Mouse (Mus musculus) midbrain, postnatal 0 days (tissue): ENCODE data around the gene Catip. TPM values are rescaled to one million over a fixed set of nuclear protein-coding genes. Genes with fewer than 3 reads are reported as not detected.
A peak's percentile ranks its signal among the peaks of the same experiment; 100 is the strongest.

Experiments used
- ATAC-seq: fragments of 200-750 bp; cut with Nextera tagmentation; 2 replicates; pipeline ENCODE4 v1.8.0; 2017; ENCODE audit warnings: moderate number of reproducible peaks, mild to moderate bottlenecking, moderate TSS enrichment, moderate library complexity; ENCODE audit not compliant: low FRiP score
- DNase-seq: peaks from one replicate; pipeline ENCODE4 v3.0.0-alpha.2; 2015; ENCODE audit warnings: low spot score
- H3K27ac ChIP-seq: fragments of 300-500 bp; sonication (generic); 2 replicates; pipeline ENCODE4 v1.5.1; 2014; ENCODE audit warnings: low read depth, mild to moderate bottlenecking, low read length, mixed read lengths
- H3K27me3 ChIP-seq: fragments of 300-500 bp; sonication (generic); 2 replicates; pipeline ENCODE4 v1.6.1; 2014; ENCODE audit warnings: low read length, control low read depth, mixed read lengths; ENCODE audit not compliant: insufficient read depth
- H3K36me3 ChIP-seq: fragments of 300-500 bp; sonication (generic); 2 replicates; pipeline ENCODE4 v1.6.1; 2014; ENCODE audit warnings: low read length, control low read depth, mixed read lengths; ENCODE audit not compliant: insufficient read depth
- H3K4me1 ChIP-seq: fragments of 300-500 bp; sonication (generic); 2 replicates; pipeline ENCODE4 v1.6.1; 2014; ENCODE audit warnings: mild to moderate bottlenecking, control low read depth, antibody characterized with exemption, low read length, mixed read lengths; ENCODE audit not compliant: insufficient read depth
- H3K4me2 ChIP-seq: fragments of 300-500 bp; sonication (generic); 2 replicates; pipeline ENCODE4 v1.6.1; 2014; ENCODE audit warnings: low read depth, mild to moderate bottlenecking, low read length, mixed read lengths; ENCODE audit not compliant: poor library complexity, severe bottlenecking
- H3K4me3 ChIP-seq: fragments of 300-500 bp; sonication (generic); 2 replicates; pipeline ENCODE4 v1.5.1; 2014; ENCODE audit warnings: low read depth, mild to moderate bottlenecking, low read length, moderate library complexity
- H3K9ac ChIP-seq: fragments of 300-500 bp; sonication (generic); replicated peaks from 2 replicates; pipeline ENCODE4 v1.6.1; 2014; ENCODE audit warnings: mild to moderate bottlenecking, low read length, moderate library complexity, mixed read lengths; ENCODE audit not compliant: poor library complexity, severe bottlenecking
- H3K9me3 ChIP-seq: fragments of 300-500 bp; sonication (generic); 2 replicates; pipeline ENCODE4 v1.6.1; 2016; ENCODE audit warnings: low read length, control low read depth
- CTCF ChIP-seq: IDR thresholded peaks from 2 replicates; pipeline ENCODE4 v1.5.1; 2016; ENCODE audit warnings: antibody characterized with exemption, mild to moderate bottlenecking
- WGBS: fragments of 180-500 bp; shearing (Covaris S2); extraction: QIAGEN DNeasy Blood & Tissue Kit; methylation state at CpG from one replicate; pipeline ENCODE4 v1.1.7; 2014; 5-methylcytosine and 5-hydroxymethylcytosine counted together
- microRNA counts: library from miRNA; unstranded; fragments of <30 nt; microRNA quantifications from one replicate; lab custom pipeline; 2015
- microRNA-seq: library from miRNA; unstranded; fragments of <30 nt; microRNA quantifications from one replicate; pipeline ENCODE4, GENCODE M21; 2016; ENCODE audit warnings: borderline number of aligned reads
- polyA plus RNA-seq: library from polyadenylated mRNA; unstranded; fragments of >200 nt; fragmentation: Nextera tagmentation; extraction: Ambion mirVana; gene quantifications from 2 replicates; pipeline ENCODE4 v1.2.1, GENCODE M21; 2015
- total RNA-seq: library from RNA; depleted of rRNA; stranded (reverse); fragments of >200 nt; gene quantifications from 2 replicates; pipeline ENCODE4 v1.2.3, GENCODE M21; 2014; rRNA removed

Catip gene
- total and polyA plus RNA-seq, 2 experiments from 2014 or later = 2.4 to 4.0 TPM

- Histone ChIP-seq H3K27ac (no peak within 1 kb of the TSS), H3K4me2 (no peak within 1 kb of the TSS), H3K9me3 (no peaks in the 10 kb centered on the region), H3K27me3 (no peaks in the 10 kb centered on the region), H3K4me3 (no peak within 1 kb of the TSS), H3K4me1 (no peaks in the 10 kb centered on the region), H3K9ac (no peak within 1 kb of the TSS), H3K36me3 (no peaks in the 10 kb centered on the region)
- no peak for TF ChIP-seq CTCF
- ATAC-seq = no peak
- WGBS = 60% methylated on average over 15 of the region's 15 CpGs
- DNase-seq = no peak
These were observed 46.9 kb downstream of the Catip start, which contains the start of gene Vil1 for GRCm38 (mm10) chr1:74408589-74409504. TSS of gene Vil1 (plus strand) at chr1:74409376.

DNA sequence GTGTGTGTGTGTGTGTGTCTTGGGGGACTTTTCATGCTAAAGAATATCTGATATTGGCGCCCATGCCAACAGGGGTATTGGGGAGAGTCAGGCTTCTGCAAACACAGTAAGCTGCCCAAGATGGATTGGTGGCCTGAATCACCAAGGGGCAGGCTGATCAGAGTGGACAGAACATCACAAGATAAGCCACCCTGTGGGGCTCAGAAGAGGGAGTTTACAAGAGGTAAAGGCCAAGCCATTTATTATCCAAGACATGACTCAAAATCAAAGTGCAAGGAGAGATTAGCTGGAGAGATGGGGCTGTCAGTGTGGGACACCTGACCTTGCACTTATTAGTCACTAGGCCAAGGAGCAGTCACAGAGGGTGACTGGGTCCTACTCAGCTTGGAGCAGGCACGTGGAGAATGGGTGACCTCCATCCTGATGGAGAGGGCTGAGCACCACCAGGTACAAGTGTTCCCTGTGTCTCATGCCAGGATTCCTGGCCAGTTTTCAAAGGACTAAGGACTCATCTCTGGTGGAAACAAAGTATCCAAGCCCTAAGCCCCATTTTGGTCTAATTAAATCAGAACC, 49.9 kb downstream of the Catip start:
- no peak for DNase-seq
- H3K4me2 ChIP-seq = no peak overlapping the region
- no peak overlapping the region for H3K27ac ChIP-seq
- no peak for TF ChIP-seq CTCF
- no peak overlapping the region for H3K9ac ChIP-seq
- no peaks in the 10 kb centered on the region for H3K4me1 ChIP-seq
- WGBS = 56% methylated on average over 2 of the region's 2 CpGs
- no peak overlapping the region for H3K4me3 ChIP-seq
- no peaks in the 10 kb centered on the region for H3K9me3 ChIP-seq
- no peaks in the 10 kb centered on the region for H3K36me3 ChIP-seq
- H3K27me3 ChIP-seq = no peaks in the 10 kb centered on the region
- no peak for ATAC-seq

DNA sequence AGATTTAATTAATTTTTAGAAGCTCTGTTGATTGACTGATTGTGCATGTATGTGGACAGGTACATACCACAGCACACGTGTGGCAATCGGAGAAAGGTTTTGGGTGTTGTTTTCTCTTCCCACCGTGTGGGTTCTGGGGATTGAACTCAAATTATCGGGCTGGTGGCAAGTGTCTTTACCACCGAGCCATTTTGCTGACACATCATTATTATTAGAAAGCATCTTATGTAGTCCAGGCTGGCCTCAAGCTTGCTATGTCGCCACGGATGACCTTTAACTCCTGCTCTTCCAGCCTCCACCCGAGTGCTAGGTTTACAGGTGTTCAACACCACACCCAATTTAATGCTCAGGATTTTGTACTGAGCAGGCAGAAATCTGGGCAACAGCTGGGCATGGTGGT, 50.8 kb downstream of the Catip start:
- H3K9ac ChIP-seq = no peak overlapping the region
- 86% methylated on average over 8 of the region's 8 CpGs for WGBS

DNA sequence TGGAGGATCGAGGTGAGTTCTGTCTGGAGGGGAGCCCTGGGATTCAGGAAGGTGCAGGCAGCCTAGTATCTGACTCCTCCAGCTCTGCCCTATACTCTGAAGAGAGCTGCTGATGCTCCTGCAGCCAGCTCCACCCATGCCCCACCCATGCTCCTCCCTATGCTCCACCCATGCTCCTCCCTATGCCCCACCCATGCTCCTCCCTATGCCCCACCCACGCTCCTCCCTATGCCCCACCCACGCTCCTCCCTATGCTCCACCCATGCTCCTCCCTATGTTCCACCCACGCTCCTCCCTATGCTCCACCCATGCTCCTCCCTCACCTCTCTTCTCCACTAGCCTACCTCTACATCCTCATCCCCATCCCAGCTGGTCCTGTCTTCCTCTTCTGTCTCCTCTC, 53.2 kb downstream of the Catip start:
- WGBS = 56% methylated on average over 3 of the region's 4 CpGs
- Histone ChIP-seq H3K9me3 (no peaks in the 10 kb centered on the region), H3K4me3 (no peak overlapping the region), H3K27me3 (no peaks in the 10 kb centered on the region), H3K9ac (no peak overlapping the region), H3K4me1 (no peaks in the 10 kb centered on the region), H3K4me2 (no peak overlapping the region), H3K27ac (no peak overlapping the region), H3K36me3 (no peaks in the 10 kb centered on the region)
- ATAC-seq = no peak
- TF ChIP-seq CTCF = no peak
- DNase-seq = no peak

More for the DNA sequence above, 50.8 kb downstream of the Catip start:
- no peak for TF ChIP-seq CTCF
- ATAC-seq (no peak), DNase-seq (no peak)
- H3K27ac ChIP-seq = no peak overlapping the region
- H3K36me3 ChIP-seq = no peaks in the 10 kb centered on the region
- H3K27me3 ChIP-seq = no peaks in the 10 kb centered on the region
- H3K4me1 ChIP-seq = no peaks in the 10 kb centered on the region
- no peaks in the 10 kb centered on the region for H3K9me3 ChIP-seq
- H3K4me3 ChIP-seq = no peak overlapping the region
- no peak overlapping the region for H3K4me2 ChIP-seq

MicroRNA genes within 50 kb of the gene (microRNA counts, 519-probe panel; counts per million panel counts)
- 3,914 counts per million, percentile 81 among the panel's probes with 10 or more counts for microRNA mmu-miR-26b (lab: Ali Mortazavi, UCI)

Small RNA genes lying within 50 kb of the gene (microRNA-seq; reads per million reads assigned to microRNA genes)
- 17,340 reads per million, percentile 98 among the genes with 10 or more reads in this experiment for gene Mir26b

Other genes with a start within 250 kb of the Catip start
- 22.5 and 31.5 TPM in 2 replicates for gene Tns1, start 237.7 kb upstream of the Catip start, total RNA-seq
- gene Tns1, start 237.7 kb upstream of the Catip start, polyA plus RNA-seq = 9.8 and 10.2 TPM in 2 replicates
- 0.33 TPM in 1 of 2 replicates, not detected in the other for gene Rufy4, start 236.6 kb upstream of the Catip start, total RNA-seq
- gene Rufy4, start 236.6 kb upstream of the Catip start, polyA plus RNA-seq = 0.09 and 0.11 TPM in 2 replicates
- 0.38 TPM in 1 of 2 replicates, not detected in the other for gene Cxcr2, start 208.1 kb upstream of the Catip start, total RNA-seq
- gene Cxcr2, start 208.1 kb upstream of the Catip start, polyA plus RNA-seq = 0.05 and 0.16 TPM in 2 replicates
- not detected in 2 replicates for gene Cxcr1, start 167.5 kb upstream of the Catip start, total RNA-seq
- not detected in 2 replicates for gene Cxcr1, start 167.5 kb upstream of the Catip start, polyA plus RNA-seq
- 149 and 183 TPM in 2 replicates for gene Arpc2, start 126.0 kb upstream of the Catip start, total RNA-seq
- 442 and 464 TPM in 2 replicates for gene Arpc2, start 126.0 kb upstream of the Catip start, polyA plus RNA-seq
- 0.52 TPM in 1 of 2 replicates, not detected in the other for gene Gpbar1, start 83.6 kb upstream of the Catip start, total RNA-seq
- 0.16 TPM in 1 of 2 replicates, not detected in the other for gene Gpbar1, start 83.6 kb upstream of the Catip start, polyA plus RNA-seq
- gene Aamp, start 77.4 kb upstream of the Catip start, total RNA-seq = 139 and 148 TPM in 2 replicates
- 203 and 216 TPM in 2 replicates for gene Aamp, start 77.4 kb upstream of the Catip start, polyA plus RNA-seq
- 101 and 116 TPM in 2 replicates for gene Pnkd, start 77.2 kb upstream of the Catip start, total RNA-seq
- 135 and 140 TPM in 2 replicates for gene Pnkd, start 77.2 kb upstream of the Catip start, polyA plus RNA-seq
- gene Tmbim1, start 56.5 kb upstream of the Catip start, total RNA-seq = 9.8 and 20.7 TPM in 2 replicates
- 9.8 and 10.5 TPM in 2 replicates for gene Tmbim1, start 56.5 kb upstream of the Catip start, polyA plus RNA-seq
- 7.8 and 12.6 TPM in 2 replicates for gene Slc11a1, start 13.1 kb downstream of the Catip start, total RNA-seq
- 1.3 and 1.7 TPM in 2 replicates for gene Slc11a1, start 13.1 kb downstream of the Catip start, polyA plus RNA-seq
- 23.9 and 29.3 TPM in 2 replicates for gene Ctdsp1, start 29.4 kb downstream of the Catip start, total RNA-seq
- gene Ctdsp1, start 29.4 kb downstream of the Catip start, polyA plus RNA-seq = 11.7 and 12.1 TPM in 2 replicates
- 0.38 and 0.80 TPM in 2 replicates for gene Vil1, start 47.3 kb downstream of the Catip start, total RNA-seq
- gene Vil1, start 47.3 kb downstream of the Catip start, polyA plus RNA-seq = 0.31 and 0.43 TPM in 2 replicates
- gene Cnot9, start 143.9 kb downstream of the Catip start, total RNA-seq = 40.3 and 40.8 TPM in 2 replicates
- 43.0 and 47.4 TPM in 2 replicates for gene Cnot9, start 143.9 kb downstream of the Catip start, polyA plus RNA-seq
- 4.9 and 9.4 TPM in 2 replicates for gene Plcd4, start 180.8 kb downstream of the Catip start, total RNA-seq
- 7.1 and 7.3 TPM in 2 replicates for gene Plcd4, start 180.8 kb downstream of the Catip start, polyA plus RNA-seq
- gene Usp37, start 182.2 kb downstream of the Catip start, total RNA-seq = 19.3 and 25.7 TPM in 2 replicates
- 16.4 and 18.5 TPM in 2 replicates for gene Usp37, start 182.2 kb downstream of the Catip start, polyA plus RNA-seq
- 14.2 and 16.4 TPM in 2 replicates for gene Zfp142, start 226.1 kb downstream of the Catip start, total RNA-seq
- 4.4 and 7.8 TPM in 2 replicates for gene Zfp142, start 226.1 kb downstream of the Catip start, polyA plus RNA-seq
- gene Bcs1l, start 226.2 kb downstream of the Catip start, total RNA-seq = 14.7 and 19.9 TPM in 2 replicates
- 12.4 and 13.6 TPM in 2 replicates for gene Bcs1l, start 226.2 kb downstream of the Catip start, polyA plus RNA-seq
- 60.0 and 60.8 TPM in 2 replicates for gene Rnf25, start 239.3 kb downstream of the Catip start, total RNA-seq
- gene Rnf25, start 239.3 kb downstream of the Catip start, polyA plus RNA-seq = 51.3 and 54.0 TPM in 2 replicates
- 9.9 and 10.5 TPM in 2 replicates for gene Stk36, start 239.3 kb downstream of the Catip start, total RNA-seq
- gene Stk36, start 239.3 kb downstream of the Catip start, polyA plus RNA-seq = 8.7 and 9.6 TPM in 2 replicates